Mouse (Mus musculus) left cerebral cortex, adult 11 months (tissue): ENCODE results near the gene Fbxl12.
"Not testable (repeated sequence)": the region's sequence is repeated elsewhere in the genome, so short reads cannot be mapped to it uniquely, and the experiment has no call there.

Source experiments
- DNase-seq: peaks from one replicate; pipeline ENCODE4 v3.0.0; 2022; ENCODE audit warnings: low spot score

Fbxl12 gene

DNA sequence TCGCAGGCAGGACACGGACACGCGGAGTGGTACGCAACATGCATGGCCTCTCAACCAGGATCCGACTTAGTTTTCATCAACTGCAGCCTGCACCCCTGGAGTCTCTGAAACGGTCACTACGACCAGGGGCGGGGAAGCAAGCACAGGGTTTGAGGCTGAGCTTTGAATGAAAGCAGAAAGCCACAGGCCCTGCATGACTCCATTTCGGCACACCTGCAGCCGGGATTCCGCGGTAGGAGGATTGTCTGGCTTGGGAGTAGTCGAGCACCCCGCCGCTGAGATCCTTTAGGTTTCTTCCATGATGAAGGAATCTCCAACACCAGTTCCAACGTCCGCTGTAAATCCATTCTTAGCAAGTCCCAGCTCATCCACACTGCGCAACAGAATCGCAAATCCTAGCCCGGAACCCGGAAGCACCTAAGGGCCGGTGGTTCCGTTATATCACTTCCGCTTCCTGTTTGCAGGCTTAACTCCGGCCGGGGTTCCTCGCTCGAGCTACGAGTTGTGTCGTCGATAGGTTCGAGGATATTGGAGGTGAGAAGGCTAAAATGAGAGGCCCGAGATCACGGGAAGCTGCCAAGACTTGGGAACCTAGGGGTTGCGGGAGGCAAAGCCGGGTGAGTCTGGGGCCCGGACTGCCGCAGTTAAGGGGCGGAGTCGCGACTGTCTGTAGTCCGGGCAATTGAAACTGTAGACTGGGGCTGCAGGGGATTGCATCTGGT, at the start of gene Fbxl12:
Gene Fbxl12, minus strand, starts transcription at position 408 of the 722 bp plus-strand sequence.
- DNase-seq, result no peak

- no peak for DNase-seq
Measured at GRCm38 (mm10) chr9:20692863-20693262, 48.3 kb upstream of the Fbxl12 start.

- not testable (repeated sequence) for DNase-seq
Measured at GRCm38 (mm10) chr9:20690449-20690848, 45.9 kb upstream of the Fbxl12 start.

- no peak for DNase-seq
Measured at GRCm38 (mm10) chr9:20689913-20690312, 45.3 kb upstream of the Fbxl12 start.

DNA sequence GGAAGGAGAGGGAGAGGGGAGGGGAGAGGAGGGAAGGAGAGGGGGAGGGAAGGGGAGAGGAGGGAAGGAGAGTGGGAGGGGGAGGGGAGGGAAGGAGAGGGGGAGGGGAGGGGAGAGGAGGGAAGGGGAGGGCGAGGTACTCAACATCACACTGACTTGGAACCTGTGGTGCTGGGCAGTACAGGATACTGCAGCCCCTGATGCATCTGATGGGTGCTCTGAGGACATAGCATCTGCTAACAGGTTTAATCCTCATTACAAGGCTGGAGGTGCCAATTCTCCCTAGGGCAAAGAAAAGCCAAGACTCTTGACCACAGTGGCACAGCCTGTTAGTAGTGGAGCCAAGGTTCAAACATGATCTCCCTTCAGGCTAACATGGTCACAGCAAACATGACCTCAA, 44.8 kb upstream of the Fbxl12 start:
- no peak for DNase-seq

- DNase-seq, result peak; percentile 63
Measured at GRCm38 (mm10) chr9:20685081-20685861, 40.7 kb upstream of the Fbxl12 start.

DNA sequence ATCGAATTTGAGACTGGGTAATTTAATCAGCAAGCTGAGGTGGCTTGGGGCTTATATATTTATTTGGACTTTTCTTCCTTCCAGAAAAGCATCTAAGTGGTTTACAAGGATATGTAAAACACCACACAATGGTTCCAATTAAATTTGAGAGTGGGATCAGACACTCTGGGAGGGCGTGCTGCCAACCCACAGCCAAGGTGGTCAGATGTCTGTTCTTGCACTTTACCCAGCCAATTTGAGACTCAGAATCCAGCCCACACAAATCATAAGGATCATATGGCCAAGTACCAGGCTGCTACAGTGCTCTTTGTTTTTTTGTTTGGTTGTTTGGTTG, 37.8 kb upstream of the Fbxl12 start:
- DNase-seq, result no peak

- no peak for DNase-seq
Measured at GRCm38 (mm10) chr9:20681546-20682388, 37.2 kb upstream of the Fbxl12 start.

DNA sequence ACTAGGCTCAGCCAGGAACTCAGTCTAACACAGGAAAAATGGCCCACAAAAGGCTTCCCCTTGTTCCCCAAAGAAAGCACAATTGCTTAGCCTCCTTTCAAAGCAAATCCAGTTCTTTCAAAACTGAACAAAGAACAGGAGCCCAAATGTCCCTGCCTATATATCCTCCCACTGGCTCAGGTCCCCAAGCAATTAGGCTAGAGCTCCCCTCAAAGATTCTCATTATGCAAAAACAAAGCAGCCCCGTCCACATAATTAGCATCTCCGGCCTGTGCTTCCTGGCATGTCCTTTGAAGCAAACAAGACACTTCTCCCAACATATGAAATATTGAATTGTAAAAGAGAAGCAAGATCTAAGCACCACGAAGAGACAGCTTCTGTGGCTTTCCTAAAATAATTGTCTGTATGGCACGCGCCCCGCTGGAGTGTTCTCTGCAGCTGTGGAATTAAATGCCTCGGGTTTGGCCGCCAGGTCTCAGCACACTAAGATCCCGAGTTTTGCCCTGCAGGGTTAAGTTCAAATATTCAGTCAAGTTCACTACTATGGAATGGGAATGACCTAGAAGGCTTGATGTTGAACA, 35.9 kb upstream of the Fbxl12 start:
- DNase-seq, result no peak

DNA sequence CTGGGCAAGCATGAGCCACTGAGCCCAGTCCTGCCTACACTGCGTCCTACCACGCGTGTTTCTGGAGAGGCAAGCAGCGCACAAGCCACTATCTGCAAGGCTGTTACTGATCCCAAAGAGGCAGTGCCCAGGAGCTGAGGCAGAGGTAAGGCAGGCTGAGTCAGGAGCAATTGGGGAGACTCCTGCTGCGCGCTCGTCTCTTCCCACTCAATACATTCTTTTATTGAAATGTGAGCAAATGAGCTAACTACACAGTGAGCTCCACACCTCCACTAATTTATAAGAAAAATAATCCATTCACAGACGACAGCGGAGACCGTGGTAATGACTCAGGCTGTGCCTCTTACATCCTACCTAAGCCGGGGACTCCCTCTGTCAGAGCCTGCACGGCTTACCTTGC, 33.3 kb upstream of the Fbxl12 start:
- DNase-seq, result no peak

- no peak for DNase-seq
Measured at GRCm38 (mm10) chr9:20672047-20672446, 27.5 kb upstream of the Fbxl12 start.

DNA sequence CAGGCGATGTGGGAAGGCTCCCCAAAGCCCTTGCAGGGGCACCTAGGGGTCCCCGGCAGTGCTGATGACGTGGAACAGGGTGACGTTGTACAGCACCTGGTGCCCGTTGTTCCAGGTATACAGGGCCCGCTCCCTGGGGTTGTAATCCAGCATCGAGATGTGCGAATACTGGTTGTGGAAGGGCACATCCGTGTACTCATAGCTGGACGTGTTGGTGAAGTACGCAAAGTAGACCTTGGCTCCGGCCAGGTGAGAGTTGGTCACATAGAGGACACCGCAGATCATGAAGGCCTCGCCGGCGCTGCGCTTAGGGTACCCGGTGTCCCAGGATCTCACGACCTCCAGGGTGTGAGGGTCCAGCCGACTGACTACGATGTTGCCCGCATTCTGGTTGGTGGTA, 23.5 kb upstream of the Fbxl12 start:
- no peak for DNase-seq

GRCm38 (mm10) chr9:20666510-20667034, 22.0 kb upstream of the Fbxl12 start:
- DNase-seq, result no peak

GRCm38 (mm10) chr9:20665925-20666324, 21.4 kb upstream of the Fbxl12 start:
- no peak for DNase-seq

DNA sequence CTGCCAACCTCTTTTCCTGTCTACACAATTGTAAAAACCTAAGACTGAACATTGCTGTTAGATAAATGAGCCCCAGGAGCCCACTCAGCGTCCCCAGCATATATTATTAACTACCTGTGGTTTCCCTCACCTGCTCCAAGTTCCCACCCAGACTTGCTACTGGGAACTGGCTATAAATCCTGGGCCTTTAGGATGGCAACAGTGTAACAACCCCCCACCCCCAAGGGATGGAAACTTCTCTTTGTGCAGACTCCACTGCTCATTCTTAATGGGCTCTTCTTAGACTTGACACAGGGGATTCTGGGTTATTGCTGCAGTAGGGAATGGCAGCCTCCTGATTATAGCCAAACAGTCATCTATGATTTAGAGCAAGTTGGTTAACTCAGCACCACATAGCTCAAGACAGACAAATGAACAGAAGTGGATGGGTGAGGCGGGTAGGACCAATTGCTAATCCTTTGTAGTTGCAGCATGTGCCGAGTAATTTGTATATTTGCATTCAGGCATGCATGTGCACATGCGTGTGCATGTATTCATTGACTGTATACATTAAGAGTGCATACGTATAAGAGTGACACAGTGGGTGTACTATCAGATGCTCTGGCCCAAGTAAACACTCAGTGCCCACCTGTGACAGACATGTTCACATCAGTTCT, 20.5 kb upstream of the Fbxl12 start:
- no peak for DNase-seq

DNA sequence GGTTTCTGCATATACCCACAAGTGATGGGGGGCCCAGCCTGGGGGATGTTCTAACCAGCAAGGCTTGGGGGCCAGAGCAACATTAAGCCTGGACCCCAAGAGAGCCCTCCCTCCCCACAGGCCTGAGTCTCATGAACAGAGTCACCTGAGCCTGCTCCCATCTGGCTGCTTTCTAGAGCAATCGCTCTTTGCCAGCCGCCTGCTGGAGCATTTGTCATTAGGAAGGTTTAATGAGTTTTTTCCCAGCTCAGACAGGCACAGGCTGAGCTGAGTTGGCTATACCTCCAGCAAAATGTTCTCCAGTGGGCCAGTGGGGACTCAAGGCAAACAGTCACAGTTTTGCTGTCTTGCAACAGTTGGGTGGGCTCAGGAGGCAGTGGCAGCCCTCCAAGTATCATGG, 19.8 kb upstream of the Fbxl12 start:
- no peak for DNase-seq

DNA sequence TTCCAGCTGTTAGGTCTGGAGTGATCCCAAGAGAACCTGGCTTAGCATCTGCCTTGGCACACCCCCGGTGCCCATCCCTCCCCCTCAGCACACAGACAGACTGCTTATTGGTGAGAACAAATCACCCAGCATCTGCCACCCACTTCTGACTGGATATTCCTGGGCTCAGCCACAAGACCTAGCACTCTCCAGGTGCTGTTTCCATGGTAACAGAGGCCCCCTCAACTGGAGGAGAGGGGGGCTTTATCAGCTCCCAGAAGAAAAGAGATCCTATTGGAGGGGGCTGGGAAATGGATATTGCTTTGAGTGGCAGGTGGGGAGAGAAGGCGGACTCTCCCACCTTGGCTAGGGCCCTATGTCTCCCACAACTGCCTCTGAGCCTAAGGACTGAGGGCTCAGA, 19.4 kb upstream of the Fbxl12 start:
- peak; percentile 67 for DNase-seq

- DNase-seq, result no peak
Measured at GRCm38 (mm10) chr9:20662874-20663273, 18.3 kb upstream of the Fbxl12 start.

DNA sequence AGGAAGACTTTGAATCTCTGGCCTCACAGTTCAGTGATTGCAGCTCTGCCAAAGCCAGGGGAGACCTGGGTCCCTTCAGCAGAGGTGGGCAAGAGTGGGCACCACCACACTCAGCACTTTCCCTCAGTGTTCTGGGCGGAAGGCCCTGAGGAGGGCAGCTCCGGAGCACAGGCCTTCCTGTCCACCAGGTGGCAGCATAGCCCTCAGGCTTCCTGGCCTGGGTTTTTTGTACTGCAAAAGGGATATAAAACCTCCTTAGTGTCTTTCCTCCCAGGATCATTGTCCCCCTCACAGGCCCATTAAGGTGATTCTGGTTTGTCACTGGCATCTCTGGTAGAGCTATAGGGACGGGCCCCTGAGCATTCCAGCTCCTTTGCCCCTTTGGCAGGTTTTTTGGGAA, 17.8 kb upstream of the Fbxl12 start:
- DNase-seq, result no peak

DNA sequence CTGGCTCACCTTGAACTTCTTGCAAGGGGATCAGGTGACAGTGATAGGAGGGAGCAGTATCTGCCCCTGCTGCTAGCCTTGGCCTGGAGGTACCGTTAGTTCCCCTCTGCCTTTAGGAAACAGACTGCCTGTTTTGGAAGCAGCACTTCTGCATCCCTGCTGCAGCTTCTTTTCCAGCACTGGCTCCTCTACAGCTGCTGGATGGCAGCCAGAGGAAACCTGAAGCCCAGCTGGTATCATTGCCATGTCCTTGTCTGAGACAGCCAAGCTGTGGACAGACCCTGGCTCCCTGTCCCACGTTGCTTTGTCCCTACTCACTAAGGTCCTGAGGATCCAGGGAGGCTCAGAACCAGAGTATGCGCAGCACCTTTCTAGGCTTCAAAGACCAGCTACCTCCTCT, 13.0 kb upstream of the Fbxl12 start:
- no peak for DNase-seq

DNA sequence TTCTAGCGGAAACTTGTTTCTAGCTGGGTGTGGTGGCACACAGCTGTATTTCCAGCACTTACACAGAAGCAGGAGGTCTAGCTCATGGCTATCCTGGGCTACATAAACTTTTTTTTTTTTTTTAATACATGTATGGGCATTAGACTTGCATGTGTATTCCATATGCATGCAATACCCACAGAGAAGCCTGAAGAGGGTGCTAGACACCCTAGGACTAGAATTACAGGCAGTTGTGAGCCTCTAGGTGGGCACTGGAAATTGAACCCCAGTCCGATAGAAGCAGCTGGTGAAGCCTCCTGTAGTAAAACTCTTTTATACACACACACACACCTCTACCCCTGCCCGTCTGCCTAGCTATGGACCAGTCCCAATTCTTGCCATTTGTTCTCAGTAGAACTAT, 9.3 kb upstream of the Fbxl12 start:
- no peak for DNase-seq

DNA sequence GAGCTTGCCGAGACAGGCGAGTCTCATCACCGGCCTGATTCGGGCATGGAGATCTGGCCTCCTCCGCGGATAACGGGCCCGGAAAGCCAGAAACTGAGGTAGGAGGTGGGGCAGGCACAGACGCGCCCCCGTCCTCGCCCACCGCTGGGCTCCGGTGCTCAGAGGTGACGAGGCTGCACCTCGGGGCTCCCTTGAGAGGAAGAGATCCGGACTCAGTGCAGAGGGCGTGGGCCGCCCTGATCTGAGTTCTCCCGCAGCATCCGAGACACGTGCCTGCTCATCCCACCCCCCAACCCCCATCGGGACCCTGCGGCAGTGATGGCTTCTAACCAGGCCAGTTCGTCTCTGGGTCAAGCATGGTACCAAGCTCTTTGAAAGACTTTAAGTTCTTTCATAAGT, 7.7 kb upstream of the Fbxl12 start:
- no peak for DNase-seq
